ENCODE assay signal across 24 mouse cellular contexts in genomic region chr7:121460626-121461025, GRCm38 (mm10).
"Had no signal": no experiment of that assay in that cellular context is flagged by ENCODE, and none has a peak within 500 bp of the region (broad histone marks: within the 10 kb centered on the region; RNA-seq: fewer than 3 reads in every experiment).

No protein-coding gene starts in this region.

- H3K36me3 ChIP-seq: heart, embryonic 10.5 days; heart, embryonic 12.5 days; hindbrain, embryonic 13.5 days; hindbrain, embryonic 15.5 days; kidney, embryonic 15.5 days; limb, embryonic 13.5 days; liver, embryonic 13.5 days; liver, embryonic 15.5 days had no signal

- ATAC-seq: hindbrain, postnatal 0 days; intestine, embryonic 16.5 days had no signal

- DNase-seq: gastrocnemius, postnatal 14 days; gastrocnemius, postnatal 36 days; heart, adult 18-20 months; heart, postnatal 10 days; kidney, adult 11 months; kidney, adult 2 months; kidney, adult 9 months; kidney, postnatal 14 days; kidney, postnatal 36 days; layer of hippocampus, adult 9-11 months; liver; liver, embryonic 13.5 days had no signal

- H3K4me1 ChIP-seq: heart, embryonic 10.5 days; heart, embryonic 12.5 days; hindbrain, embryonic 13.5 days; hindbrain, embryonic 15.5 days; limb, embryonic 13.5 days; liver, embryonic 13.5 days; liver, embryonic 15.5 days had no signal

- H3K27ac ChIP-seq: heart, embryonic 10.5 days; hindbrain, embryonic 13.5 days; hindbrain, embryonic 15.5 days; hindbrain, postnatal 0 days; kidney, embryonic 15.5 days; kidney, postnatal 0 days; left cerebral cortex, adult 2 months; limb, embryonic 13.5 days; liver, embryonic 13.5 days; liver, embryonic 15.5 days had no signal

- H3K9ac ChIP-seq: heart, embryonic 12.5 days; hindbrain, embryonic 13.5 days; hindbrain, embryonic 15.5 days; kidney, embryonic 15.5 days; limb, embryonic 13.5 days; liver, embryonic 13.5 days; liver, embryonic 15.5 days had no signal

- H3K4me3 ChIP-seq: heart, embryonic 10.5 days; heart, embryonic 12.5 days; hindbrain, embryonic 13.5 days; hindbrain, embryonic 15.5 days; kidney, embryonic 15.5 days; left cerebral cortex, adult 2 months; limb, embryonic 13.5 days; liver, embryonic 13.5 days; liver, embryonic 15.5 days had no signal

- H3K9me3 ChIP-seq: heart, embryonic 10.5 days; hindbrain, embryonic 13.5 days; hindbrain, embryonic 15.5 days; kidney, embryonic 15.5 days; liver, embryonic 13.5 days; liver, embryonic 15.5 days had no signal

- H3K4me2 ChIP-seq: heart, embryonic 12.5 days; hindbrain, embryonic 13.5 days; hindbrain, embryonic 15.5 days; kidney, embryonic 15.5 days; limb, embryonic 13.5 days; liver, embryonic 11.5 days; liver, embryonic 13.5 days; liver, embryonic 15.5 days had no signal

- H3K27me3 ChIP-seq: hindbrain, embryonic 13.5 days; hindbrain, embryonic 15.5 days; kidney, embryonic 15.5 days; limb, embryonic 13.5 days; liver, embryonic 13.5 days; liver, embryonic 15.5 days had no signal
